Mouse (Mus musculus): Measurements from ENCODE around the gene Gm7995. TPM values are rescaled to one million over a fixed set of nuclear protein-coding genes. Genes with fewer than 3 reads are reported as not detected.
"Not testable (repeated sequence)": the region's sequence is repeated elsewhere in the genome, so short reads cannot be mapped to it uniquely, and the experiment has no call there.

The Gm7995 gene
- not detected in 2 replicates for polyA plus RNA-seq (2015; fragmentation: Nextera tagmentation; extraction: Ambion mirVana)

DNA sequence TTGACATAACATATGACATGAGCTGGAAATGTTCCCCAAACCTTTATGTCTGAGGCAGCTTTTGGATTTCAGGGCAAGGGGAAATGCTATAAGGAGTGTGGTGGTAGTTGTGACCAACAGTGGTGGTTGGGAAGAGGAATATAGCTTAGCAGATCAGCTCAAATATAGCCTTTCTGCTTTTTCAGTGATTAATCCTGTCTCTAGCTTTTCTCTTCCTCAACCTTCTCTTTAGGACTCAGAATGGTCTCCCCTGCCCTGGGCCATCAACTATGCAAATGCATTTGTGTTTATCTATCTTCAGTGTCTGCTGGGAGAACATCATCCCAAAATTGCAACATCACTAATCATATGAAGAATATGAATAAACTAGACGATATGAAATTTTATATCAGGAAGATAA, at the start of gene Gm7995:
Gene Gm7995, plus strand, starts transcription at position 301 of the 400 bp plus-strand sequence.
- not testable (repeated sequence) for H3K27me3 ChIP-seq; H3K27ac ChIP-seq; H3K4me1 ChIP-seq; H3K4me2 ChIP-seq; H3K9me3 ChIP-seq (replicated peaks); H3K36me3 ChIP-seq; H3K4me3 ChIP-seq (replicated peaks); ATAC-seq (replicated peaks; ENCODE audit: low FRiP score); H3K9ac ChIP-seq
- no CpG with 5 or more reads among the region's 1 CpGs for WGBS

DNA sequence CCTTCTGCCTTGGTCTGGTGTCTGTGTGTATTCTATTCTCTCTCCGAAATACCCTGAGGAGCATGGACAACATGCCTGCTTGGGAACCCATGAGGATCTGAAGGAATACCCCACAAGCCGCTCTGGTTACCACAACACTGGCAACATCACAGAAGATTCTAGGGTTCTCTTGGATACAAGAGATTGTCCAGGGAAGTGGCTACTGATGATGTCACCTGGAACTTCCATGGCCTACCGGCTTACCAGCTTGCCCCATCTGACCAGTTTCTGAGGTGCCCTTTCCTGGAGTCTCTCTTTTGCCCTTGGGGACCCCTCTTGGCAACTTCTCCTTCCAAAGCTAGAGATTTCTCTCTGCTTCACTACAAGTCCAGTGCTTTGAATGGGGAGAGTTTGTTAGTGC, 12.8 kb upstream of the Gm7995 start, which contains the start of gene Gm9611:
Gene Gm9611, minus strand, starts transcription at position 101 of the 400 bp plus-strand sequence.
- H3K4me3 ChIP-seq (replicated peaks); ATAC-seq (replicated peaks; ENCODE audit: low FRiP score); H3K27me3 ChIP-seq; H3K9me3 ChIP-seq (replicated peaks); H3K36me3 ChIP-seq; H3K27ac ChIP-seq; H3K4me2 ChIP-seq; H3K4me1 ChIP-seq; H3K9ac ChIP-seq: not testable (repeated sequence)
- WGBS: 83% methylated on average over 1 of the region's 3 CpGs

Small RNAs within 50 kb of the gene (microRNA-seq; reads per million reads assigned to microRNA genes)
- gene Gm25208 (not detected), gene Gm25892 (not detected)

Other genes starting within 250 kb of the Gm7995 start
- gene Gm7951, start 192.8 kb upstream of the Gm7995 start, polyA plus RNA-seq (2015; fragmentation: Nextera tagmentation; extraction: Ambion mirVana): not detected in 2 replicates
- gene Gm17027, start 147.6 kb upstream of the Gm7995 start, polyA plus RNA-seq (2015; fragmentation: Nextera tagmentation; extraction: Ambion mirVana): not detected in 2 replicates
- gene Gm3573, start 119.4 kb upstream of the Gm7995 start, polyA plus RNA-seq (2015; fragmentation: Nextera tagmentation; extraction: Ambion mirVana): not detected in 2 replicates
- gene Gm17026, start 50.2 kb upstream of the Gm7995 start, polyA plus RNA-seq (2015; fragmentation: Nextera tagmentation; extraction: Ambion mirVana): not detected in 2 replicates
- gene Gm9611, start 12.9 kb upstream of the Gm7995 start, polyA plus RNA-seq (2015; fragmentation: Nextera tagmentation; extraction: Ambion mirVana): not detected in 2 replicates
- not detected in 2 replicates for gene Gm8005, start 129.5 kb downstream of the Gm7995 start, polyA plus RNA-seq (2015; fragmentation: Nextera tagmentation; extraction: Ambion mirVana)
- gene Gm8011, start 153.7 kb downstream of the Gm7995 start, polyA plus RNA-seq (2015; fragmentation: Nextera tagmentation; extraction: Ambion mirVana): not detected in 2 replicates
- not detected in 2 replicates for gene Gm8020, start 192.1 kb downstream of the Gm7995 start, polyA plus RNA-seq (2015; fragmentation: Nextera tagmentation; extraction: Ambion mirVana)
- gene Gm8024, start 214.1 kb downstream of the Gm7995 start, polyA plus RNA-seq (2015; fragmentation: Nextera tagmentation; extraction: Ambion mirVana): not detected in 2 replicates